Mouse (Mus musculus) frontal cortex, postnatal 14 days (tissue): ENCODE results near the gene Sf1.

ENCODE experiments used
- DNase-seq, 2 experiments: peaks; one replicate each; pipeline ENCODE4 v3.0.0; 2022; ENCODE audit warnings: low spot score in 2 of 2

Sf1 gene

DNA sequence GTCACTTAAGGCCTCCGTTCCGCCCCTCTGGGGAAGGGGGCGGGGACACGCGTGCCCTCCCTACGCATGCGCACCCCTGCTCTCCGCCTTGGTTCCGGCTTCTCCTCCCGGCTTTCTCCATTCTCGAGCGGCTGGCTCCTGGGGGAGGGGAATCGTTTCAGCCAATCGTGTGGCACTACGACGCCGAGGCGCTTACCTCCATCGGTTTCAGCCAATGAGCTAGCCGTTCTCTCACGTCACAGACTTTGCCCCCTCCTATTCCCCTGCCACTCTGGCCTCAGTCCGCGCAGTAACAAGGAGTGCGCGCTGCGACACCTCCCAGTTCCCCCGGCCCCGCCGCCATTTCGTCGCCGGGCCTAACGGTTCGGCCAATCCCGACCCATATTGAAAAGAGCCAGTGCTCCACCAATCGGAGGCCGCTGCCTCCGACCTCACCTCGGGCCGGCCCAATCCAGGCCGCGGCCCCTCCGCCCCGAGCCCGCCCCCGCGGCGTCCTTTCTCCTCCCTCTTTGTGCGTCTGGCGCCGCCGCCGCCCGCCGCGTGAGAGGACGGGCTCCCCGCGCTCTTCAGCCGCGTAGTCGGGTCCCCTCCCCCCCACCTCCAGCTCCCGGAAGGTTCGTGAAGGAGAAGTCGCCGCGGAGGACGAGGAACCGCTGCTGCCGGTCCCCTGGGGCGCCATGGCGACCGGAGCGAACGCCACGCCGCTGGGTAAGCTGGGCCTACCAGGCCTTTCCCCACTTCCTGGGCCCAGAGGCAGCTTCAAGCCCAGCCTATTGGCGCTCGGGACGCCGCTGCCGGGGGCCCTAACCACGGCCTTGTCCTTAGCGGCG lies at the start of gene Sf1:
Gene Sf1 (plus strand): TSS at position 280 of the 830 bp plus-strand sequence.
- peak; percentile 100 for DNase-seq

DNA sequence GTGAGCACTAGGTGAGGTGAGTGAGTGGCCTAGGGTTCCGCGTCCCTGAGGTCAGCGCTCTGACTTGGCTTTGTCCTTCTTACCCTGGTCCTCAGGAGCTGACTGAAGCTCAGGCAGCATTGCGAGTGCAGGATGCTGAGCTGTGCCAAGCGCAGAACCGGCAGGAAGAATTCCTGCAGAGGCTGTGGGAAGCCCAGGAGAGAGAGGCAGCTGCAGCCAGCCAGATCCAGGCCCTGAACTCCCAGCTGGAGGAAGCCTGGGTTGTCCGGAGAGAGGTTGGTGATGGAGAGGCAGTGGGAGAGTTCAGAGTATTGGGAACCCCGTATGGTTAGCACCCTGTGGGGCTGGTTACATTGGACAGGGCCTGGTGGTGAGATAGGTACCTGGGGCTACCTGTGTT lies 49.7 kb upstream of the Sf1 start:
- no peak for DNase-seq

DNA sequence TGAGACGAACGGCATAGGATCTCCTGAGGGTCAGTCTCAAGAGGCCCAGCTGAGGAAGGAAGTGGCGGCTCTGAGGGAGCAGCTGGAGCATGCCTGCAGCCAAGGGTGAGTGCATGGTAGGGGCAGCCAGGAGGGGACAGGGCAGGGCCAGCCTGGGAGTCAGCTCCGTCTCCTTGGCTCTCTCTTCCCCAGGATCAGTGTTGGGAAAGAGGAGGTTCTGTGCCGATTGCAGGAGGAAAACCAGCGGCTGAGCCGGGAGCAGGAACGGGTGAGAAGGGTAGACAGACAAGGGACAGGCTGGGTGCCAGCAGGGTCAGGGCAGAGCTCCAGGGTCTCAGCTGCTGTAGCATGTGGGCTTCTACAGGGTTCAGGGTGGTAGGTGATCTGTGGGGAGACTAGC lies 49.0 kb upstream of the Sf1 start:
- DNase-seq: no peak

DNA sequence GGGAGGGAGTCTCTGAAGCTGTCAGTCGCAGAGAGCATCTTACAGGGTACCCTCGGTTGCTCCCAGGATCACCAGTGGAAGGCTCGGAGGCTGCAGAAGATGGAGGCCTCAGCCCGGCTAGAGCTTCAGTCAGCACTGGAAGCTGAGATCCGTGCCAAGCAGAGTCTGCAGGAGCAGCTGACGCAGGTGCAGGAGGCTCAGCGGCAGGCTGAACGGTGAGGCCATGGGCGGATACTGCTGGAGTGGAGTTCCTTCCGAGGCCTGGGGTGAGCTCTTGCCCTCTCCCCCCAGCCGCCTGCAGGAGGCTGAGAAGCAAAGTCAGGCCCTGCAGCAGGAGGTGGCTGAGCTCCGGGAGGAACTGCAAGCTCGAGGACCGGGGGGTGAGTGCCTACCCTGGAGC lies 47.9 kb upstream of the Sf1 start:
- DNase-seq: no peak

DNA sequence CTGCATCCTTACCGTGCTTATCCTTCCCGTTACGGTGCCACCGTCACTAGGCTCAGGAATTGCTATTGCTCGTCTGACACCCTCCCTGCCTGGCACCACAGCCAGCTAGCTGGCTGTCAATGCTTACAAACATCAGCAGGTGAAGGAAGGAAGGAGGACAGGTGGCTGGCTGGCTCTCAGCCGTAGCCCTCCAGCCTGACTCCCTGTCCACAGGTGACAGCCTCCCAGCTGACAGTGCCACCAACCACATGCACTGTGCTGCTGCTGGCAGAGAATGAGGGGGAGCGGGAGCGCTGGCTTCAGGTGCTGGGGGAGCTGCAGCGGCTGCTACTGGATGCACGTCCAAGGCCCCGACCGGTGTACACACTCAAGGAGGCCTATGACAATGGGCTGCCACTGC lies 45.3 kb upstream of the Sf1 start:
- no peak for DNase-seq

DNA sequence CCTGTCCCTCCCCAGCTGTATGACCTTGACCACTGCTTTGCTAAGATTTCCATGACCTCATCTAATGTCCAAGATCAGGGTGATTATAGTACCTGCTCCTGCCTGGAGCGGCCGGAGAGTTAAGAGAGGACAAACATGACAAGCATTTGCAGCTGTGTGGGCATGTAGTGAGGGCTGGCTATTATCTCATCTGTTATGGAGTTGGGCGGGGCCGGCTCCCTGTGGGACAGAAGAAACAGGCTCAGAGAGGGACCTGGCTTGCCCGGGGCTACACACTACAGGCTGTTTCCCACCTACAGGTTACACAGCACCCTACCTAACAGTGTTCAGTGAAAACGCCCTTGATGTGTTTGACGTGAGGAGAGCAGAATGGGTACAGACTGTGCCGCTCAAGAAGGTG lies 42.1 kb upstream of the Sf1 start:
- no peak for DNase-seq

DNA sequence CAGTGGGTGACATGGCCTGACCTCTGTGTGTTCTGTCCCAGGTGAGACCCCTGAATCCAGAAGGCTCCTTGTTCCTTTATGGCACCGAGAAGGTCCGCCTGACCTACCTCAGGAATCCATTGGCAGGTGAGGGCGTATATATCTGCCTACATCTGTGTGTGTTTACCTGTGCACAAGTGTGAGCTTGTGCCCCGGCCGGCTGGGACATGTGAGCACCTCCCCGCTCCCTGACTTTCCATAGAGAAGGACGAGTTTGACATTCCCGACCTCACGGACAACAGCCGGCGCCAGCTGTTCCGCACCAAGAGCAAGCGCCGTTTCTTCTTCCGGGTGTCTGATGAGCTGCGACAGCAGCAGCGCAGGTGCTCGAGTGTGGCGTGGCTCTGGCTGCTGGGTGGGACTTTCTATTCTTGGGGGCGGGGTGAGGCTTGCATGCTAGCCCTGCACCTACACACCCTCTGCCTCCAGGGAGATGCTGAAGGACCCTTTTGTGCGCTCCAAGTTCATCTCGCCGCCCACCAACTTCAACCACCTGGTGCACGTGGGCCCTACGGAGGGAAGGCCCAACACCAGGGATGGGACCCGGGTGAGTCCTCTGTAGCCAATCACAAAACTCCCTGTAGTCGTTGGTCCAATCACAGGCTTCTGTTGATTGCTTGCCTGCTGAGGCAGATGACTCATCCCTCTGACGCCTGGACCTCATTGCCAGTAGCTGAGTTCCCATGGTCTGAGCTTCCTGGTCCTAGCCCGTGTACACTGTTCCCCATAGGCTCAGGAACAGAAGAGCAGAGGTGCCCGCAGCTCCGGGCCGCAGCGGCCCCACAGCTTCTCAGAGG lies 41.5 kb upstream of the Sf1 start:
- DNase-seq: no peak

DNA sequence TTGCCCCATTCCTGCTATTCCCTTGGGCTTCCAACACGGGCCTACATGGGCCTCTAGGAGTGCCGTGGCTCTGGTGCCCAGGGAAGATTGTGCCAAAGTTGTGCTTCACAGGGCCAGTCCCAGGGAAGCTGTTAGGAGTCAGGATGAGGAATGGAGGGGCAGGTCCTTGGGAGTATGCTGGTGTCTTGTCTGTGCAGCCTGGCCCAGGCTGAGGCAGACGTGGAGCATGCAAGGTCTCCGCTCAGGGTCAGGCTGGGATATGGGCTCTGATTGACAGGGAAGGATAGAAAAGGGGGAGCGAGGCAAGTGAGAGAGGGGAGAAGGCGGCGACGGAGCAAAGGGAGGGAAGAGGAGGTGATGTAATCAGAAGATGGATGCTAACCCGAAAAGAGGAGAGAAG lies 38.7 kb upstream of the Sf1 start:
- no peak for DNase-seq

DNA sequence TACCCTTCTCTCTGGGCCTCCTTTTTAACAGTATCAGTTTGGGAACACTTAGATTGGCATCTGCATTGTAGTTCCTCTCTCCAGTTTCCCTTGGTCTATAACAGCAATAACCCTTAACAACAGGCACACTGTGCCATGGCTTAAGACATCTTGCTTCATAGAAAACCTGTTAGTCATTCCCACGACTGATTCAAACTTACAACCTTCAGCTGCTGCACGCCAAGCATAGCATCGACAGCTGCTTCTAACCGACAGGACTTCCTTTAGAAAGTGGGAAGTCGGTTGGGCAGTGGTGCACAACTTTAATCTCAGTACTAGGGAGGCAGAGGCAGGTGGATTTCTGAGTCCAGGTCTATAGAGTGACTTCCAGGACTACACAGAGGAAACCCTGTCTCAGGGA lies 32.3 kb upstream of the Sf1 start:
- no peak for DNase-seq

DNA sequence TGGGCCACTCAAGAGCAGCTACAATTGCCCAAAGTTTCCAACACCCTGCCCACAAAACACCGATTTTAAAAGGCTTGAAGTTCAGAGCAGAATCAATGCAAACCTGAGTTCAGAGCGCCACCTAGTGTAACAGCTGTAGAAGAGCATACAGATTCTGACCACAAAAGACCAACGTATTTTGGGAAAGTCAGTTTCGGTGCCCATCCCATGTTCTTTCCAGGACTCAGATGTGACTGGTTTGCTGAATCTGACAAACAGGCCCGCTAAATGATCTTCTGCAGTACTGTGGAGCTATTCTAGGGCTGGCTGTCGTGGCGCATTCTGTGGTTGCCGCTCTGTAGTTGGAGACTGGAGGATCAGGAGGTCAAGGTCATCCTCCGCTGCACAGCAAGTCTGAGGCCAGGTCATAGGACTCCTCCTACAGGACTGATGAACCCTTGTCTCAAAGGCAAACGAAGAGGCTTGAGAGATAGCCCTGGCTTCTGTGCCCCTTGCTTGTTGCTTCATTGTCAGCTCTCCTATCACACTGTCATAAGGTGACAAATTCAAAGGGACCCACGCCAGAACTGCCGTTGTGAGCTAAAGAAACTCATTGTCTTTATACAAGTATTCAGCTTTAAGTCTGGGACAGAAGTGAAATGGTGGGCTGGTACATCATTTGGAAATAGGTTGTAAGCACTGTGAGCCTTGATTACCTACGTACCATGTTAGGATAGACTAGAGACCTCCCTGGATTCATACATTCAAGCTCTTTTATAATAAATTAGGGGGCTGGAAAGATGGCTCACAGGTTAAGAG lies 31.6 kb upstream of the Sf1 start:
- DNase-seq: no peak

DNA sequence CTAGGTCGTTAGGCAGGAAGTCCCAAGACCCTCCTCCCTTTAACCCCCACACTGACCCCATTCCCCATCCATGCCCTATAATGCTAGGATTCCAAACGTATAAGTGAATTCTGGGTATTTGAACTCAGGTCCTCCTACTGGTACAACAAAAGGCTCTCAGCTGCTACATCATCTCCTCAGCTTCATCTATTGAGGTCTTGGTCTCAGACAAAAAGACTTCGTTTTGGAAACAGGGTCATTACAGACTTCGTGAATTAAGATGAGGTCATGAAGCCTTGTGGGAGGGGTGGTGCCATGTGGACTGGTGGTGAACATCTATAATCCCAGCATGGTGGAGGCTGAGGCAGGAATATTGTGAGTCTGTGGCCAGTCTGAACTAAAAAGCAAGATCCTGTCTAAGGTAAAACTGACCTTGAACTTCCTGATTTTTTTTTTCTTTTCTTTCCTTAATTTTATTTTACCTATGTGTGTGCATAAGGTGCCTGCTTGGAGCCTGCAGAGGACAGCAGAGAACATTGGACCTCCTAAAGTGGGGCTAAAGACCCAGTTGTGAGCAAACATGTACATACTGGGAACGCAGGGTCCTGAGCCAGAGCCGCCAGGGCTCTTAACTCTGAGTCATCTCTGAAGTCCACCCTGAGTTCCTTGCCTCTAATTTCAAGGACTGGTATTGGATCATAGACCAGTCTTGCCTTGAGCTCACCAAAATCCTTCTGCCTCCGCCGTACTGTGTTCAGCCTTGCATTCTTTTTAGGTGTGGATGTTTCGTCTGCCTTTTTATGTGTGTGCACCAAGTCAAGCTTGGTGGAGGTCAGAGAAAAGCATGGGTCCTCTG lies 29.5 kb upstream of the Sf1 start:
- no peak for DNase-seq

DNA sequence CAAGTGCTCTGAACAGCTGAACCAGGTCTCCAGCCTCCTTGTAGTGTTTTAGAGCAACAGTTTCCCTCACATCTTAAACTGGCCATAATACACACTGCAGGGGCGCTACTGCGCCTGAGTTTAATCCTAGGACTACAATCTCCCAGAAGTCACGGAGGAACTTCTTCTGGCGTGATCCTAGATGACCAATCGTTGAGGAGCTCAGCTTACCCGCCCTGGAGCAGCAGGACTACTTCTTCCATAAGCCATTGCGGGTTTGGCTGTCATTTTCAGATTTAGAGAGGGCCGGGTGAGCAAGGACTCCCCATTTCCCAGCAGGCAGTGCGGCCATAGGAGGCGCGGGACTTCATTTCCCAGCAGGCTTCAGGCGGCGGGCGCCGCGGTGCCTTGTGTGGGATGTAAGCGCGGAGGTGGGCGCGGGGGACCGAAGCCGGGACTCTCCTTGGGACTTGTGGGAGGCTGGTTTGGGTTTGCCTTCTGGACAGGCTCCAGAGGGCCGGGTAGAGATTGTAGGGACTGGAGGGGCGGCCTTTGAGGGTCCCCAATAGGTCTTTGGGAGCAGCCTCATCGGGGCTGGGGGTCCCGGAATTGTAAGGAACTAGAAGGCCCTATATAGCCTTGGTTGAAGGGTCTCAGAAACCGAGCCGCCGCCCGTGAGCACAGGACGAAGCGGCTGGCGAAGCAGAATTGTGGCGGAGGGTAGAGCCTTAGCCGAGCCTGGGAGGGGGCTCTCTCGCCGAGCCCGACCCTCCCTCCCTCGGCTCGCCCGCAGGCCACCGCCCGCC lies 28.6 kb upstream of the Sf1 start, which contains the start of gene Men1:
Gene Men1 (plus strand): TSS at position 307 of the 785 bp plus-strand sequence.
- DNase-seq: peak; percentile 92 to 95

DNA sequence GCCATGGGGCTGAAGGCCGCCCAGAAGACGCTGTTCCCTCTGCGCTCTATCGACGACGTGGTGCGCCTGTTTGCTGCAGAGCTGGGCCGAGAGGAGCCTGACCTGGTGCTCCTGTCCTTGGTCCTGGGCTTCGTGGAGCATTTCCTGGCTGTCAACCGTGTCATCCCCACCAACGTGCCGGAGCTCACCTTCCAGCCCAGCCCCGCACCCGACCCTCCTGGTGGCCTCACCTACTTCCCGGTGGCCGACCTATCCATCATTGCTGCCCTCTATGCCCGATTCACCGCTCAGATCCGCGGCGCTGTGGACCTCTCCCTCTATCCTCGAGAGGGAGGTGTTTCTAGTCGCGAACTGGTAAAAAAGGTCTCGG lies 28.0 kb upstream of the Sf1 start:
- no peak for DNase-seq

DNA sequence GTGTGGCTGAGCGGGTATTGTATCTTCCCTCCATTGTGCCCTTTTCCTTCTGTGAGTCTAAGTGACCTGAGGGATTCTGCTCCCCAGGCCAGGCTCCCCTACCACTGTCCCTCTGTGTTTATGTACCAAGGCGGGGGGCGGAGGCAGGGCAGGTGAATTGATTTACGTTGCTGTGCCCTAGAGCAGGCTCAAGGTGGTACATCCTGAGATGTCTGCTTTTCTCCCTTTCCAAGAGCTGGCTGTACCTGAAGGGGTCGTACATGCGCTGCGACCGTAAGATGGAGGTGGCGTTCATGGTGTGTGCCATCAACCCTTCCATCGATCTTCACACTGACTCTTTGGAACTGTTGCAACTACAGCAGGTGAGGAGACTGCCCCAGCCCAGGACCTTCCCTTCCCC lies 26.6 kb upstream of the Sf1 start:
- DNase-seq: no peak

DNA sequence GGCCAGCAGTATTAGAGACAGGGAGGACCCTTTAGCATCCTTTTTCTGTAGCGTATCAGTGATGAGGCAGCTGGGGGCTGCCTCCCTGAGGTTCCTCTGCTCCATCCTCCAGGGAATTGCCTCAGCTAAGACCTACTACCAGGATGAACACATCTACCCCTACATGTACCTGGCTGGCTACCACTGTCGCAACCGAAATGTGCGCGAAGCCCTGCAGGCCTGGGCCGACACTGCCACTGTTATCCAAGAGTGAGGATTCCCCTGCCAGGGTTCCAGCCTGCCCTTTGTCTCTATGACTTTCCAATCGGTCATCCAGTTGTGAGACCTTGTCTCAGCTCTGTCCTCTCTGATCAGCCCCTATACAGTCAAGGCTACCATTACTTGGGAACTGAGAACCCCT lies 25.3 kb upstream of the Sf1 start:
- no peak for DNase-seq

DNA sequence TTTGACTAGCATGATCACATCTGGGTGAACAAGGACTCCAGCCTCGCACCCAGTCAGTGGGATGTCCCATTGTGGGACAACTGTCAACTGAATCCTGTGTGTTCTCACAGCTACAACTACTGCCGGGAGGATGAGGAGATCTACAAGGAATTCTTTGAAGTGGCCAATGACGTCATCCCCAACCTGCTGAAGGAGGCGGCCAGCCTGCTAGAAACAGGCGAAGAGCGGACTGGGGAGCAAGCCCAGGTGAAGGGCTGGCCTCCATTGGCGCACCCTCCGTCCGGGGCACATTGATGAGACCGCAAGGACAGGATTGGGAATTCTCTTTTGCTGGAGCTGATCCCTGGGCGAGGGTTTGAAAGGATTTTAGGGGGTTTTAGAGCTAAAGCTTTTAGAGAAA lies 24.8 kb upstream of the Sf1 start:
- DNase-seq: no peak

DNA sequence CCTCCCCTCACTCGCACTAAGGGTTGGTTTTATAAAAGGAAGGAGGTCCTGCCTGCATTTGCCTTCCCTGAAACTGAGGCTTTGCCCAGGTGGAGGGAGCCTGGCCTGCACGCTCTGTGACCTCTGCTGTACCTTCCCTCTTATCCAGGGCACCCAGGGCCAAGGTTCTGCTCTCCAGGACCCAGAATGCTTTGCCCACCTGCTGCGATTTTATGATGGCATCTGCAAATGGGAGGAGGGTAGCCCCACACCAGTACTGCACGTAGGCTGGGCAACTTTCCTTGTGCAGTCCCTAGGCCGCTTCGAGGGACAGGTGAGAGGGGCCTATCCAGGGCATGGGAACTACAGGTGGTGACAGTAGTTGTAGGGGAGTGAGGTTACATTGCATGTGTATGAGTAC lies 24.3 kb upstream of the Sf1 start:
- DNase-seq: no peak

DNA sequence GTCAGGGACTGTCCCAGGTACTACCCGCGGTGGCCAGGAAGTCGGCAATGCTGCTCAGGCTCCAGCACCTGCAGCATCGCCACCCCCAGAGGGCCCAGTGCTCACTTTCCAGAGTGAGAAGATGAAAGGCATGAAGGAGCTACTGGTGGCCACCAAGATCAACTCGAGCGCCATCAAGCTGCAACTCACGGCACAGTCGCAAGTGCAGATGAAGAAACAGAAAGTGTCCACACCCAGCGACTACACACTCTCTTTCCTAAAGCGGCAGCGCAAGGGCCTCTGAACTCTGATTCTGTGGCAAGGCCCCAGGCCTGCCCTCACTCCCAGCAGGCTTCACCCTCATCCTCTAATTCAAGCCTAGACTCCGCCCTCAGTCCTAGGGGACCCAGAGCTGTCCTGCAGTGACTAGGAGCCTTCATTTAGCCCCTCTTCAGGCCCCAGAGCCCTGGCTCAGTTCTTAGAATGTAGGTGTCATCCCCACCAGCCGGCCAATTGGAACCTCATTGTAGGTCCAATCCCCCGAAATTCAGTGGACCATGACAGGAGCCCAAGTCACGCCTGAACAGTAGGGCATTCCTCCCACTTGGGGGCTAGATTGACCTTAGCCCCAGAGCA lies 23.5 kb upstream of the Sf1 start:
- no peak for DNase-seq

DNA sequence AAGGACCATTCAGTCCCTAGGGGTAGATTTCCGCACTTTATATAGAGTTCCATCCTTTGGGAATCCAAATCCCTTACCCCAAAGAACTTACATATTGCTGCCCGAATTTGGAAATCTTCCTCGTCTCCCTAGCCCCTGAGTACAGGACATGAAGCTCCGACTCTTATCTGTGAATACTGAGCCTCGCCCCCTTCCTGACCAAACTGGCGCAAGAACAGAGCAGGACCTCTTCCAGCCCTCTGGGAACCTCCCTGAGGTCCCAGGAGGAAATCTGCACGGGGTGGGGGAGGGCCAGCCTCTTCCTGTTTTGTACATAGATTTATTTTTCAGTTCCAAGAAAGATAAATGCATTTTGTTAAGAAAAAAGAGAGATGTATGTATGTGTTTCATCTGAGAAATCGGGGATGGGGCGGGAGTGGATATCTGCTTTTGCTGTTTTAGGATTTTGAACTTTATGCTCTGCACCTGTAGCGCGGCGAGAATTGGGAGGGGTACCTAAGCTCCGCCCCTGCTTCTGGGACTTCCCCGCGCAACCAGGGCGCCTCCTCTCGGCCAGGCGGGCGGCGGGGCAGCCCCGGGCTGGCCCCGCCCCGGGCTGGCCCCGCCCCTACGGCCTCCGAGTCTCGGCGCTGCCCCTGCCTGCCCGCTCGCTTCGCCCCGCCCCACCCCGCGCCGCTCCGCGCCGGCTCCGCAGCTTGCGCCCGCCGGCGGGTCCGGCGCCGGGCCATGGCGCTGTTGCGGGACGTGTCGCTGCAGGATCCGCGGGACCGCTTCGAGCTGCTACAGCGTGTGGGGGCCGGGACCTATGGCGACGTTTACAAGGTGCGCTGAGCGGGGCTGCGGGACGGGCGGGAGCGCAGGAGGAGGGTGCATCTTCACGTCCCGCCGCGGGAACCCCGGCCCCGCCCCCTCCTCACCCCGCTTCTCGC lies 22.7 kb upstream of the Sf1 start, which contains the start of gene Map4k2:
Gene Map4k2 (plus strand): TSS at position 612 of the 929 bp plus-strand sequence.
- DNase-seq: peak in 1 of 2 experiments; percentile 55
